Mouse (Mus musculus) mature B cell (primary cell): ENCODE results near the gene Spata32.

Source experiments
- in situ Hi-C: fragments of 300-500 bp; cut with MboI; formaldehyde crosslinking; loops from 2 replicates; pipeline ENCODE4 v1.14.3; 2019

Gene Spata32

GRCm38 (mm10) chr11:103173771-103174344 lies 44.4 kb downstream of the Spata32 start:
- in situ Hi-C loops = no loop called here

- in situ Hi-C loops = no loop called here
Measured at GRCm38 (mm10) chr11:103173041-103173770, 45.0 kb downstream of the Spata32 start.

DNA sequence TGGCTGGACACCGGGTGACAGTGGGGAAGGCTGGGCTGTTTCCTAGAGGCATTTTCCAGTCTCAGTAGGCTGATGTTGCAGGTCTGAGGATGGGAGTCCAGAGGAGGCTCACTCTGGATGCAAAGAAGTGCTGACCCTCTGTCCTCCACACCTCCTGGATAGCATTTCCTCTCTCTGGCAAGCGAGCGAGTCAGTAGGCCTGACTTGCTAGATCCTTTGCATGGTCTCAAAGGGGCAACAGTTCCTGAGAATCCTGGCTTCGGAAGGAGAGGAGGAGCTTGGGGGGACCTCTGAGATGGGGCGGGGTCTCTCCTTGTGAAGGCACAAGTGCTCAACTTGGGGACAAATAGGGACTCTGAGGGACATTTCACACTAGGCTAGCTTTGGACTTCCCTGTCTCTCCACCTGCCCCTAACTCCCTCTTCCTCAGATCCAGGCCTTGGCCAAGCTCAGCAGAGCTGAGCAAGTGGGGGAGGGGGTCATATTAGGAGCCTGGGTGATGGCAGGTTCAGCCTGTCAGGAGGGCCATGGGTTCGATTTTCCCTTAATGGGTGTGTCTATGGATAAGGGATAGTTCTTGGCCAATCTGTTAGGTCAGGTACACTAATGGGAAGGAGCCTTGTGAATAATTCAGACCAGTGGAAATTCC lies 45.7 kb downstream of the Spata32 start:
- in situ Hi-C loops = no loop called here

DNA sequence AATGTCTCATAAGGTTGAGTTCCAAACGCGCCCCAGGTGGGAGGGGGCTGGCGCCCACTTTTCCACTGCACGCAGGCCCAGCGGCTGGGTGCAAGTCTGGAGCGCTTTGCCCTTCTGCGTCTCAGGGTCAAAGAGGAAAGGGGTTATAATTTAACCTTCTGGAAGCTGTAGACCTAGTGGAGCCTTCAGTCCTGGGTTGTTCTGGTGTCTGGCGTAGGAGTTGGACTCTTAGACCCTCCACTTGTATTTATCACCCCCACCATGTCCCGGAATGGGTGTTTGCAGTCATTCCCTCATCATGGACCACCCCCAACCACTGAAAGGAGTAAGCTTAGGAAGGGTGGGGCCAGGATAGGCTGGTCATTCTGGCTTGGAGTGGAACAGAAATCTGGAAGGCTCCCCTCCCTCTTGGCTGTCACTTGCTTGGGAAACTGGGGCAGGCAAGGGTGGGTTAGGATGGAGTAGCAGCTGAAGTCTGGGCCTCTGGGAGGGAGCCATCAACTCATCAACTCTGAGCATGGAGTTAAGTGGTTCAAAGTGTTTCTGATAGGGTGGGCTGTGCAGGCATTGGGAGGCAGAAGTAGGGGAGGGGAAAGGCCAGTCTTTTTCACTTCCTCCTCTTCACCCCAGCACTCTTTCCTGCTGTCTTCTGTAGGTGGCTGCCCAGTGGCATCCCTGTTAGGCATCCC lies 46.4 kb downstream of the Spata32 start:
- in situ Hi-C loops = no loop called here

DNA sequence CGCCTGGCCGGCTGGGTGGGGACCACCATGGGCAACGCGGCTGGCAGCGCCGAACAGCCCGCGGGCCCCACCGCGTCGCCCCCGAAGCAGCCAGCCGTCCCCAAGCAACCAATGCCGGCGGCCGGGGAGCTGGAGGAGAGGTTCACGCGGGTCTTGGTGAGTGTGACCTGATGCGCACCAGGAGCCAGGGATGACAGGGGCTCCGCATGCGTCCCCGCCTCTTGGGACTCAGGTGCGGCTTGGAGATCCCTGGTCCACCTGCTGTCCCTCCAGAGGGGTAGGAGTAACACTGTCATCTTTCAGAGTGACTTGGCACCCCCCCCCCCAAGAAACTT lies 47.0 kb downstream of the Spata32 start:
- in situ Hi-C loops = no loop called here

GRCm38 (mm10) chr11:103170494-103171285 lies 47.5 kb downstream of the Spata32 start, which contains the start of gene Fmnl1:
Gene Fmnl1 (plus strand): TSS chr11:103171107.
- in situ Hi-C loops = no loop called here

DNA sequence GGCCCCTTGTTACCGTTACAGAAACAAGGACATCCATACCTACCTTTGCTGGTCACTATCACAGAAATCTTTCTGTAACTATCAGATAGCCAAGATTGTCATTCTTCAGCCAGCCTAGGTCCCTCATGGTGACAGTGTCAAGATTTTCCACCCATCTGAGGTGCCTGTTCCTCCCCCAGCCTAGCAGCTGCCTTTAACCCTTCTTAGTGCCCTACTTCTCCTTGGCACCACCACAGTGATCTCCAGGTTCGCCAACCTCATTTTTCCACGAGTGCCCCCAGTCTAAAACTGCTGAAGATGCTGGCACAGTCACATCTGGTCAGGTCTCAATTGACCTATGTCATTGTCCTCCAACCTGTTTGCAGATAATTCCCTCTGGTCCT lies 48.1 kb downstream of the Spata32 start:
- in situ Hi-C loops = no loop called here

DNA sequence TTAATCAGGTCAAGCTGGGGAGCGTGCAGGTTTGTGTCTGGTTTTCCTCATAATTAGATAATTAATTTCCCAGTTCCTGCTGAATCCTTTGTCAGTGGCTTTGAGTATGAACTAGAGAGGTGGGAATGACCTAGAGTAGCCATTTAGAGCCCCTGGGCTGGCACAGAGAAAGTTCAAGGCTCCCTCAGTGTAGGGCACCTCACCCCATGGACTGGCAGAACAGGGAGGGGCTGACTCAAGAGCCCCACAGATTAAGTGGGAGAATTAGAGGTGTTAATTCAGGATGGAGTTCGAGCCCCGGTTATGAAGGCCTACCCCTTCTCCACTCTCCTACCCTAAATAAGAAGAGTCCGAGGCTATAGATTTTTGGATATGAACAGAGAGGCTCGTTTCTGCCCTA lies 48.6 kb downstream of the Spata32 start:
- in situ Hi-C loops = loop anchor here (5.0 to 10.0 kb wide), 2 partner anchors 103 to 155 kb away; no protein-coding TSS in a partner anchor

DNA sequence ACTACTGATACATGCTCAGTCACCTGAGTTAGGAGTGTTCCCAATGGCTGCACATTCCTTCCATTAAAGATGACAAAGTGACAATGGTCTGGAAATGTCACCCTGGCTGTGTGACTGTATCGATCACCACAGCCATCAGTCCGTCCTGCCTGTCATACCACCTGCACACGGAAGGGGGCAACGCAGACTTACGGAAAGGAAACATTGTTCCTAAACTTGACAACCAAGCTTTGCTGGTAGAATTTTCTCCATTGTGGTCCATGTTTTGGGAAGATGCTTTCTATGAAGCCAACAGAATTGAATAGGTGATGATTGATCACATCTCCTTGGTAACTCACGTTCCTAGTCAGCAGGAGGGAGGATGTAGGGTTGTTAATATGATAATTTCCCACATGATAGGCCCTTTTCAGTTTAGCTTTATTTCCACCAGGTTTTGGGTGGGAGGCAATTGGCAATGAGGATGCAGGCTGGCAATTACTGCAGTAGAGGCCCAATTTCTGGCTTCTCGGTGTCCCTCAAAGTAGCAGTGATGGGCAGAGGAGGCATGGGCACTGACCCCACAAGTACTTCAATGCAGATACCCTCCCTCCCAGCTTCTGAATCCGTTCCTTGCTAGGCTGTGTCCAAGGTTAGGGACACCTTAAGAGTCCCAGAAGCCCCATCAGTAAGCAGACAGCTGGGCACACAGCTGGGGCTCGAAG lies 49.4 kb downstream of the Spata32 start:
- in situ Hi-C loops = loop anchor here (5.0 to 10.0 kb wide), 2 partner anchors 103 to 156 kb away; no protein-coding TSS in a partner anchor

DNA sequence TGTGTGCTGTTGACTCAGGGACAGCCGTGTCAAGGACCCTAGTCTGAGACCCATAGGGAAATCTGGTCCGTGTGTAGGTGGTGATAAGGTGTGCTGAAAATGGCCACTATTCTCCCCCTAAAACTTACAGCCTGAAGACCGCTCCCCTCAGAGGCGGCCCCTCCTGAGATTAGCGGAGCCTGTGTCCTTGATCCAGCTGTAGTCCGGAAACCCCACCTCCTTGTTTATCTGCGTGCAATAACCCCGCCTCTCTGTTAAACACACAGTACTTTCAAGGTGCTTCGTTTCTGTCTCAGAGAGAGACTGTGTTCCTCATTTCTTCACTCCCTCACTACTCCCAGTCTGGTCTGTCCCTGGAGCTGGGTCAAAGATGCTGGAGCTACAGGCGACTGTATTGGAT lies 53.8 kb downstream of the Spata32 start:
- in situ Hi-C loops = loop anchor here (10.0 kb wide), 1 partner anchor 160 kb away; no protein-coding TSS in a partner anchor

- in situ Hi-C loops = loop anchor here (10.0 kb wide), 1 partner anchor 163 kb away; no protein-coding TSS in a partner anchor
Measured at GRCm38 (mm10) chr11:103162132-103162531, 56.1 kb downstream of the Spata32 start.

GRCm38 (mm10) chr11:103161449-103161848 lies 56.8 kb downstream of the Spata32 start:
- in situ Hi-C loops = loop anchor here (10.0 kb wide), 1 partner anchor 163 kb away; no protein-coding TSS in a partner anchor

DNA sequence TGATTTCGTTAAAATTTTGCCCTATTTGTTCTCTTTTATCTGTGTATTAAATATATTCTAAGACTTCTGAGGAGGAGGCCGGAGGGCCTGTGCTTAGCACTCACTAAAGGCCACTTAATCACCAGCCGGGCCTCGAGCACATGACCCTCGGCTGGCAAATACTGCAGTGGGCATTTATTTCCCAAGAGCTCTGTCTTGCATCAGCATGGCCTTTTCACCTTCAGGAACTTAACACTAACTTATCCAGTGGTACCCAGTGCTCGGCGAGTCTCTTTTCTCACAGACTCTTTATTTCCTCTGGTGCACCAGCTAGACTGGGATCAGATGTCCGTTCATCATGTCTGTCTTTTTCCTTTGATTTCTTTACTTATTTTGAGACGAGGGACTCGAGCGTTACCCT lies 57.5 kb downstream of the Spata32 start:
- in situ Hi-C loops = loop anchor here (10.0 kb wide), 1 partner anchor 164 kb away; no protein-coding TSS in a partner anchor

- in situ Hi-C loops = loop anchor here (5.0 kb wide), 1 partner anchor 57 kb away; the partner anchor contains the start of genes Acbd4 and Plcd3
Measured at GRCm38 (mm10) chr11:103158621-103159478, 59.4 kb downstream of the Spata32 start.
